Mouse (Mus musculus): ENCODE measurements around the gene Npl. TPM values are rescaled to one million over a fixed set of nuclear protein-coding genes. Genes with fewer than 3 reads are reported as not detected.

The Npl gene
- total and polyA plus RNA-seq, 2 experiments from 2014 or later = 11.6 to 12.3 TPM

DNA sequence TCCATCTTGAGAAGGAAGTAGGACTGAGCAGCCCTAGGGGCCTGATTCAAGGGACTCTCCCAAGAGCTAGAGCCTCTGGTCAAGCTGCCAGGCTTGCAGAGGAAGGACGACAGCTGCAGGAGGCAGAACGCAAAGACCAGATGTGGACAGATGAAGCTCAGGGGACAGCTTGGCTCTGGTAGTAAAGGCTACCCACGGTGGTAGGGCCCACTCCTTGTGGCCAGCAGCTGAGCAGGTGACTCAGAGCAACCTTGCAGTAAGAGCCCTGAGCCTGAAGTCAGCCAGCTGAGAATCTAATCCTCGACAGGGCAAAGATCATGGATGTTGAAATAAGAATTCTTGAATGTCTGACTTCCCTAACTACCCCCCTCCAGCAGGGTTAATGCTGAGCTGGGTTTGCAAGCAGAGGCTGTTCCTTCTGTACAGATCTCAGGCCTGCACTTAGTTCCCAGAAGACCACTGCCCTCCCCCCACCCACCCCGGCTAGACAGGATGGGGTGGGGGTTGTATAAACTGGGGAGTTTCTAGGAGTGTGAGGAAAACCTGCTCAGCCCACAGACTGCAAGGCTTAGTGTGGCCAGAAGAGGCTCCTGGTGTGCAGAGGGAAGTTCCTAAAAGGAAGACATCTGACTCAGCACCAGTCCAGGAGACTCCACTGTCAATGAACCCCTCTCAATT, 48.1 kb downstream of the Npl start:
- Histone ChIP-seq H3K9me3 (ENCODE audit: low read length) (no peaks in the 10 kb centered on the region), H3K4me1 (ENCODE audit: insufficient read depth, low read length) (no peaks in the 10 kb centered on the region), H3K4me2 (ENCODE audit: low read depth, low read length, poor library complexity, severe bottlenecking) (no peak overlapping the region), H3K27me3 (ENCODE audit: insufficient read depth, low read length) (no peaks in the 10 kb centered on the region), H3K4me3 (ENCODE audit: low read depth, low read length) (no peak overlapping the region), H3K36me3 (ENCODE audit: insufficient read depth, low read length) (no peaks in the 10 kb centered on the region), H3K9ac (replicated peaks; ENCODE audit: low read length, poor library complexity, severe bottlenecking) (no peak overlapping the region), H3K27ac (ENCODE audit: low read depth, low read length) (no peak overlapping the region)
- no peak for DNase-seq (ENCODE audit: low spot score)
- no peak for ATAC-seq (ENCODE audit: low FRiP score)
- TF ChIP-seq CTCF (IDR thresholded peaks at IDR 0.05) = no peak
- WGBS = 54% methylated on average over 5 of the region's 5 CpGs

DNA sequence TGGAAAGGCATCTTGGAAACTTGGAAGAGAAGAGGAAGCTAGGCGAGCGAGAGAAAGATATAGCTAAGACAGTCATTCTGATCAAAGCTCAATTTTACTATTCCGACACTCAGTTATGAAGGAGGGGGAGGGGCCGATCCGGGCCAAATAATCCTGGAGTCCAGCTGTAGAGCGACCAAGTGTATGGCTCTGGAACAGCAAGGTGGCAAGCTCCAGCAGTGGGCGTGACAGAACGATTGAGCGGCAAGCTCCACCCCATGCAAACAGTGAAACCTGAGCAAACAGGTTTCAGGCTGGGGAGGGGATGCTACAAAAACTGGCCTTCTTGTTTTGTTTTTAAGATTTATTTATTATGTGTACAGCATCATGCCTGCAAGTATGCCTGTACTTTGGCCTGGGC, 49.8 kb downstream of the Npl start:
- Histone ChIP-seq H3K4me1 (ENCODE audit: insufficient read depth, low read length) (no peaks in the 10 kb centered on the region), H3K4me2 (ENCODE audit: low read depth, low read length, poor library complexity, severe bottlenecking) (no peak overlapping the region), H3K9ac (replicated peaks; ENCODE audit: low read length, poor library complexity, severe bottlenecking) (no peak overlapping the region), H3K27ac (ENCODE audit: low read depth, low read length) (no peak overlapping the region), H3K27me3 (ENCODE audit: insufficient read depth, low read length) (no peaks in the 10 kb centered on the region), H3K4me3 (ENCODE audit: low read depth, low read length) (no peak overlapping the region), H3K36me3 (ENCODE audit: insufficient read depth, low read length) (no peaks in the 10 kb centered on the region), H3K9me3 (ENCODE audit: low read length) (no peaks in the 10 kb centered on the region)
- TF ChIP-seq CTCF (IDR thresholded peaks at IDR 0.05) = no peak
- DNase-seq (ENCODE audit: low spot score) (no peak), ATAC-seq (ENCODE audit: low FRiP score) (no peak)
- WGBS = 89% methylated on average over 9 of the region's 9 CpGs

DNA sequence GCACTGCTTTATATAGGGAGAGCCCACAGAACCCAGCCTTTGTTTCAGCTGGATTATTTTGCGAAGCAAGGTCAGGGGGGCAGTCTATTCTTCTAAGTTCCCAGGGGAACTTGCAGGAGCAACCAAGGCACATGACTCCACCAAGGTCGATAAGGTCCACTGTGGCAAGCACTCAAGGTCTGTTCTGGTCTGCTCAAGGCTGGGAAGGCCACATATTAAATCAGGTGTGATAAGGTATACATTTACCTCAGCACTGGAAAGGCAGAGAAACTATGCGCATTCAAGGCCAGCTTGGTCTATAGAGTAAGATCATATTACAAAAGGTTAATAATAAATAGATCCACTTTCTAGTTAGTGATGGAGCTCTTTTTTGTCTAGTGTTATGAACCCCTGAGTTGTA, 53.8 kb downstream of the Npl start:
- no peaks in the 10 kb centered on the region for H3K4me1 ChIP-seq (ENCODE audit: insufficient read depth, low read length)
- 78% methylated on average over 3 of the region's 3 CpGs for WGBS
- no peaks in the 10 kb centered on the region for H3K9me3 ChIP-seq (ENCODE audit: low read length)
- ATAC-seq (ENCODE audit: low FRiP score) (no peak), DNase-seq (ENCODE audit: low spot score) (no peak)
- H3K27ac ChIP-seq (ENCODE audit: low read depth, low read length) = no peak overlapping the region
- TF ChIP-seq CTCF (IDR thresholded peaks at IDR 0.05) = no peak
- H3K36me3 ChIP-seq (ENCODE audit: insufficient read depth, low read length) = no peaks in the 10 kb centered on the region
- H3K4me3 ChIP-seq (ENCODE audit: low read depth, low read length) = no peak overlapping the region
- H3K9ac ChIP-seq (replicated peaks; ENCODE audit: low read length, poor library complexity, severe bottlenecking) = no peak overlapping the region
- no peak overlapping the region for H3K4me2 ChIP-seq (ENCODE audit: low read depth, low read length, poor library complexity, severe bottlenecking)
- H3K27me3 ChIP-seq (ENCODE audit: insufficient read depth, low read length) = no peaks in the 10 kb centered on the region

- WGBS = 25% methylated on average over 6 of the region's 6 CpGs
- Histone ChIP-seq H3K4me3 (ENCODE audit: low read depth, low read length) (no peak overlapping the region), H3K4me1 (ENCODE audit: insufficient read depth, low read length) (no peaks in the 10 kb centered on the region), H3K27ac (ENCODE audit: low read depth, low read length) (no peak overlapping the region), H3K9ac (replicated peaks; ENCODE audit: low read length, poor library complexity, severe bottlenecking) (no peak overlapping the region), H3K36me3 (ENCODE audit: insufficient read depth, low read length) (no peaks in the 10 kb centered on the region), H3K27me3 (ENCODE audit: insufficient read depth, low read length) (no peaks in the 10 kb centered on the region), H3K4me2 (ENCODE audit: low read depth, low read length, poor library complexity, severe bottlenecking) (no peak overlapping the region), H3K9me3 (ENCODE audit: low read length) (no peaks in the 10 kb centered on the region)
- no peak for DNase-seq (ENCODE audit: low spot score)
- ATAC-seq (ENCODE audit: low FRiP score) = no peak
- TF ChIP-seq CTCF (IDR thresholded peaks at IDR 0.05) = no peak
Measured at GRCm38 (mm10) chr1:153493931-153494330, 55.9 kb downstream of the Npl start.

DNA sequence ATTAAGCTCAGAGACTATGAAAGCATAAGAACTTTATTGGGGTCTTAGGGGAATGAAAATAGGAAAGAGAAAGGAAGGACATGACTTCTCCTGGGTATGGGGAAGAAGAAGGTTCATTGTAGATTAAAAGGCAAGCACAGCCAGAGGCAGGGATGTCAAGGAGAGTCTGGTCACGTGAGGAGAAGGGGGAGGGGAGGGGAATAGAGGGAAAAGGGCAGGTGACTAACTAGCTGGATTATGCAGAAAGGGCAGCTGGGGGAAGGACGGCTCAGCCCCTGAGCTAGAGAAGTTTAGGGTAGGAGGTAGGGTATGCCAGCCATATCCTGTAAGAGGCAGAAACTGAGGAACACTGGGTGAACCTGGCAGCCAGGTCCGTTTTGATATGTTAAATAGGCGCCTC, 56.5 kb downstream of the Npl start:
- Histone ChIP-seq H3K9ac (replicated peaks; ENCODE audit: low read length, poor library complexity, severe bottlenecking) (no peak overlapping the region), H3K36me3 (ENCODE audit: insufficient read depth, low read length) (no peaks in the 10 kb centered on the region), H3K4me3 (ENCODE audit: low read depth, low read length) (no peak overlapping the region), H3K27me3 (ENCODE audit: insufficient read depth, low read length) (no peaks in the 10 kb centered on the region), H3K4me2 (ENCODE audit: low read depth, low read length, poor library complexity, severe bottlenecking) (no peak overlapping the region), H3K27ac (ENCODE audit: low read depth, low read length) (no peak overlapping the region), H3K4me1 (ENCODE audit: insufficient read depth, low read length) (no peaks in the 10 kb centered on the region), H3K9me3 (ENCODE audit: low read length) (no peaks in the 10 kb centered on the region)
- TF ChIP-seq CTCF (IDR thresholded peaks at IDR 0.05) = no peak
- ATAC-seq (ENCODE audit: low FRiP score) (no peak), DNase-seq (ENCODE audit: low spot score) (no peak)
- WGBS = 22% methylated on average over 4 of the region's 4 CpGs

DNA sequence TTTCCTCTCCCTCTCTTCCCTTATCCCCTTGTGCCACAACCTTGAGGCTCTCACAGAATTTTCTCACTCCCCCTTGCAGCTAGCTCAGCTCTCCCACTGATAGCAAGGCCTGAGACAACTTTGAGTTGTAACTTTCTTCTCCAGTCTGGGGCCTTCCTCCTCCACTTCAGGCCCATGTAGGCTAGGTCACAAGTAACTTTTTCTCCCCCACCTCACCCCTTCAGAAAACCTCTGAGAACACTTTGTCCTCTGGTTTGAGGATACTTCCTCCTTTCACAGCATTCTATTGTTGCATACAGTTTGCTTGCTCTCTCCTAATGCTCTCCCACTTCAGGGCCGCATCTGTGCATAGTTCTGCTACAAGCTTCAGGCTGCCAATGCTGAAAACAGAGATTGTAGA, 58.0 kb downstream of the Npl start:
- no peak for TF ChIP-seq CTCF (IDR thresholded peaks at IDR 0.05)
- H3K36me3 ChIP-seq (ENCODE audit: insufficient read depth, low read length) = no peaks in the 10 kb centered on the region
- no peaks in the 10 kb centered on the region for H3K4me1 ChIP-seq (ENCODE audit: insufficient read depth, low read length)
- H3K27me3 ChIP-seq (ENCODE audit: insufficient read depth, low read length) = no peaks in the 10 kb centered on the region
- no peaks in the 10 kb centered on the region for H3K9me3 ChIP-seq (ENCODE audit: low read length)
- H3K4me2 ChIP-seq (ENCODE audit: low read depth, low read length, poor library complexity, severe bottlenecking) = no peak overlapping the region
- 95% methylated on average over 1 of the region's 1 CpGs for WGBS
- H3K4me3 ChIP-seq (ENCODE audit: low read depth, low read length) = no peak overlapping the region
- DNase-seq (ENCODE audit: low spot score) (no peak), ATAC-seq (ENCODE audit: low FRiP score) (no peak)
- H3K27ac ChIP-seq (ENCODE audit: low read depth, low read length) = no peak overlapping the region
- H3K9ac ChIP-seq (replicated peaks; ENCODE audit: low read length, poor library complexity, severe bottlenecking) = no peak overlapping the region

Data from midbrain, postnatal 0 days (tissue).